Mouse (Mus musculus) liver, embryonic 14.5 days (tissue): ENCODE data around the gene Gm37240. TPM values are rescaled to one million over a fixed set of nuclear protein-coding genes. Genes with fewer than 3 reads are reported as not detected.
A peak's percentile ranks its signal among the peaks of the same experiment; 100 is the strongest.
"Not testable (repeated sequence)": the region's sequence is repeated elsewhere in the genome, so short reads cannot be mapped to it uniquely, and the experiment has no call there.

Experiments
- ATAC-seq: fragments of 200-750 bp; cut with Nextera tagmentation; 2 replicates; pipeline ENCODE4 v1.8.0; 2017; ENCODE audit warnings: moderate number of reproducible peaks, mild to moderate bottlenecking, moderate library complexity; ENCODE audit not compliant: insufficient read depth
- DNase-seq, 3 experiments: peaks; one replicate each; pipeline ENCODE4 v3.0.0-alpha.2; 2012 to 2013; ENCODE audit warnings: low read depth in 3 of 3, low spot score in 3 of 3
- H3K27ac ChIP-seq: fragments of 300-500 bp; sonication (generic); 2 replicates; pipeline ENCODE4 v1.5.1; 2014; ENCODE audit warnings: moderate library complexity, mild to moderate bottlenecking, control low read depth, inconsistent platforms
- H3K27me3 ChIP-seq: fragments of 300-500 bp; sonication (generic); 2 replicates; pipeline ENCODE4 v1.6.1; 2014; ENCODE audit warnings: mild to moderate bottlenecking, low read length, moderate library complexity; ENCODE audit not compliant: control insufficient read depth, insufficient read depth
- H3K36me3 ChIP-seq: fragments of 300-500 bp; sonication (generic); replicated peaks from 2 replicates; pipeline ENCODE4 v1.6.1; 2014; ENCODE audit warnings: low read depth; ENCODE audit not compliant: control insufficient read depth, insufficient read depth
- H3K4me1 ChIP-seq, 2 experiments: fragments of 200-500 bp in 1 of 2; fragments of 300-500 bp in 1 of 2; sonication (generic) in 1 of 2; replicated peaks; 2 replicates each; pipeline ENCODE4 v1.6.1; 2012 to 2014; ENCODE audit warnings: antibody characterized with exemption in 1 of 2, inconsistent platforms in 1 of 2, low read length in 1 of 2; ENCODE audit not compliant: control insufficient read depth in 2 of 2, insufficient read depth in 2 of 2
- H3K4me2 ChIP-seq: fragments of 300-500 bp; sonication (generic); 2 replicates; pipeline ENCODE4 v1.6.1; 2014; ENCODE audit warnings: low read depth, mild to moderate bottlenecking, control low read depth, moderate library complexity
- H3K4me3 ChIP-seq, 2 experiments: fragments of 200-500 bp in 1 of 2; fragments of 300-500 bp in 1 of 2; sonication (generic) in 1 of 2; 2 replicates each; pipeline ENCODE4 v1.5.1; 2012 to 2014; ENCODE audit warnings: low read depth in 2 of 2, low read length in 2 of 2, mild to moderate bottlenecking in 2 of 2, control low read depth in 1 of 2, inconsistent platforms in 1 of 2, moderate library complexity in 1 of 2; ENCODE audit not compliant: insufficient read depth in 1 of 2
- H3K9ac ChIP-seq: fragments of 300-500 bp; sonication (generic); replicated peaks from 2 replicates; pipeline ENCODE4 v1.6.1; 2014; ENCODE audit warnings: mild to moderate bottlenecking, control low read depth, moderate library complexity
- H3K9me3 ChIP-seq: fragments of 300-500 bp; sonication (generic); 2 replicates; pipeline ENCODE4 v1.6.1; 2016; ENCODE audit warnings: low read length, mixed read lengths; ENCODE audit not compliant: control insufficient read depth
- CTCF ChIP-seq: IDR thresholded peaks from 2 replicates; pipeline ENCODE4 v1.5.1; 2016; ENCODE audit warnings: antibody characterized with exemption, low read depth, control low read depth
- EP300 ChIP-seq: IDR thresholded peaks from 2 replicates; pipeline ENCODE4 v1.6.1; 2016; ENCODE audit warnings: antibody characterized with exemption, low read depth
- WGBS: fragments of 180-500 bp; shearing (Covaris S2); extraction: QIAGEN DNeasy Blood & Tissue Kit; methylation state at CpG from one replicate; pipeline ENCODE4 v1.1.7; 2014; ENCODE audit not compliant: insufficient replicate concordance; 5-methylcytosine and 5-hydroxymethylcytosine counted together
- polyA plus RNA-seq, 2 experiments: library from polyadenylated mRNA; depleted of rRNA in 1 of 2; stranded (reverse) in 1 of 2; unstranded in 1 of 2; fragments of >200 nt; fragmentation: Nextera tagmentation in 1 of 2; extraction: Ambion mirVana in 1 of 2; gene quantifications; 2 replicates each; pipeline versions ENCODE4 v1.2.1 to v1.2.3; 2012 to 2014

Gene Gm37240
- polyA plus RNA-seq, 2 experiments, result 0.03 to 0.30 TPM

- H3K36me3 ChIP-seq, result no peaks in the 10 kb centered on the region
- DNase-seq, result peak; percentile 41 to 54 (median 41)
- H3K9me3 ChIP-seq, result no peaks in the 10 kb centered on the region; the same call in 1 of the 2 replicates
- no peak for TF ChIP-seq CTCF
- 0 out of 2 replicates have a peak, but pooled peaks have one; percentile 13 for TF ChIP-seq EP300
- WGBS, result 8% methylated on average over 12 of the region's 12 CpGs
- no peak overlapping the region for H3K27ac ChIP-seq
- H3K4me1 ChIP-seq, result peaks cover 12 to 22% of the 10 kb centered on the region in 2 experiments; a peak in 3 of 4 replicates
- H3K4me2 ChIP-seq, result peak overlapping the region; percentile 77
- peak overlapping the region; percentile 31 for H3K9ac ChIP-seq
- peak overlapping the region; percentile 29 to 52; a peak in 3 of 4 replicates for H3K4me3 ChIP-seq
- no peaks in the 10 kb centered on the region for H3K27me3 ChIP-seq
- peak; percentile 85 for ATAC-seq
Measured at GRCm38 (mm10) chr3:84654246-84654826, 1233.0 kb downstream of the Gm37240 start.

- ATAC-seq (peak; percentile 60; the same call in 1 of the 2 replicates), DNase-seq (peak in 1 of 3 experiments; percentile 29)
- WGBS, result 12% methylated on average over 14 of the region's 14 CpGs
- Histone ChIP-seq H3K27me3 (no peaks in the 10 kb centered on the region), H3K4me2 (peak overlapping the region; percentile 77), H3K27ac (no peak overlapping the region), H3K4me1 (peaks cover 12 to 22% of the 10 kb centered on the region in 2 experiments; a peak in 3 of 4 replicates), H3K4me3 (peak overlapping the region; percentile 20 to 52; a peak in 3 of 4 replicates), H3K9me3 (no peaks in the 10 kb centered on the region; the same call in 1 of the 2 replicates), H3K9ac (peak overlapping the region; percentile 31), H3K36me3 (no peaks in the 10 kb centered on the region)
- TF ChIP-seq EP300 (no peak), CTCF (no peak)
Measured at GRCm38 (mm10) chr3:84653557-84654245, 1233.6 kb downstream of the Gm37240 start.

GRCm38 (mm10) chr3:84652643-84653556 is 1234.4 kb downstream of the Gm37240 start:
- H3K27ac ChIP-seq, result no peak overlapping the region

DNA sequence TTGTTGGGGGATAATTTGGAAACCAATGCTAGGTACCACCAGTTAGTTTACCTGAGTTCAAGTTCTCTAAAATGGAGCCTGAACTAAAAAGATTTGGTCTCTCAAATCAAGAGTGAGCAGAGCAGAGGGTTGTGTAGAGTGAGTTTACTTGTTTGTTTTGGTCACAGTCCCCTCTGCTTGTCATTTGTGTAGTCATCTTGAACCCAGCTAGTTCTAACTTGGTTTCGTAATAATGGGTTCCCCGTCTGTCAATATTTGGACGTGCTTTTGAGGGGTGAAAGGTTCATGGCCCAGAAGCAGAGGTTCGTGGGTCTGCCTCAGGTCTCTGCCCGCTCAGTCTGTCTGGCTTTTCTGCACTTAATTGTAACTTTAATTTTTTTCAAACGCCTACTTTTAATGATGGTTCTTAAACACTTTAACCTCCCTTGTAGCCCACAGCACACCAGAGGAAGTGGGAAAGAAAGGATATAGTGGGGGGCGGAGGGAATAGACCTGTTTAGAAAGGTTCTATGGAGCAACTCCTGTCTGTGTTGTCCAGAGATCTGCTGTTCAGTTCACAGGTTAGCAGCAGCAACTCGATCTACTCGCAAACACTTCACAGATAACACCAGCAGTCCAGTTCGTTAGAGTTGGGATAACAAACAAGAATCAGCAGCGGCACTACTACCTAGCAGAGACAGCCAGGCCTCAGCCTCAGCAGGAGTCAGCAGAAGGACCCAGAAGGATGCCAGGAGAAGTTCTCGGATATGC is 1237.6 kb downstream of the Gm37240 start:
- Histone ChIP-seq H3K27me3 (no peaks in the 10 kb centered on the region), H3K36me3 (no peaks in the 10 kb centered on the region), H3K27ac (no peak overlapping the region), H3K9me3 (no peaks in the 10 kb centered on the region), H3K9ac (no peak overlapping the region), H3K4me3 (no peak overlapping the region), H3K4me2 (no peak overlapping the region), H3K4me1 (peaks cover 12 to 18% of the 10 kb centered on the region in 2 experiments; a peak in 3 of 4 replicates)
- DNase-seq (no peak), ATAC-seq (no peak)
- WGBS, result 57% methylated on average over 12 of the region's 12 CpGs
- TF ChIP-seq EP300, result no peak

More at GRCm38 (mm10) chr3:84652643-84653556, 1234.4 kb downstream of the Gm37240 start:
- TF ChIP-seq CTCF, result no peak
- no peak for TF ChIP-seq EP300
- H3K4me3 ChIP-seq, result peak overlapping the region in 1 of 2 experiments; percentile 52; a peak in 1 of 4 replicates
- WGBS, result 70% methylated on average over 12 of the region's 12 CpGs
- H3K4me1 ChIP-seq, result peaks cover 12 to 22% of the 10 kb centered on the region in 2 experiments; a peak in 3 of 4 replicates
- DNase-seq (no peak), ATAC-seq (no peak)
- peak overlapping the region; percentile 31; the same call in 1 of the 2 replicates for H3K9ac ChIP-seq
- no peaks in the 10 kb centered on the region for H3K36me3 ChIP-seq
- H3K4me2 ChIP-seq, result peak overlapping the region; percentile 77
- H3K9me3 ChIP-seq, result no peaks in the 10 kb centered on the region
- H3K27me3 ChIP-seq, result no peaks in the 10 kb centered on the region

DNA sequence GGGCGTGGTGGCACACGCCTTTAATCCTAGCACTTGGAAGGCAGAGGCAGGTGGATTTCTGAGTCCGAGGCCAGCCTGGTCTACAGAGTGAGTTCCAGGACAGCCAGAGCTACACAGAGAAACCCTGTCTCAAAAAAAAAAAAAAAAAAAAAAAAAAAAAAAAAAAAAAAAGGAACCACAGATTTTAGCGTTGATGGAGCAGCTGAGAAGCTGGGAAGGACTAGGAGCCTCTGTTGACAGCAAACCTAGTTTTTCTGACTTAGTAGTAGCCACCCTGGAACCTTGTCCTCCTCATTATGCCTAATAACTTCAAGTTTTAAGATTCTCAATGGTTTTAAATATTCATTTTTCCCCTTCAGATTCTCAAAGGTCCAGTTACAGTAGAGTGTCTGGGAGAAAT is 1239.2 kb downstream of the Gm37240 start:
- H3K9ac ChIP-seq, H3K36me3 ChIP-seq, H3K4me2 ChIP-seq, H3K27ac ChIP-seq, ATAC-seq, H3K4me1 ChIP-seq, H3K27me3 ChIP-seq, H3K4me3 ChIP-seq, DNase-seq, H3K9me3 ChIP-seq: not testable (repeated sequence)
- WGBS, result 53% methylated on average over 4 of the region's 4 CpGs
